Mouse (Mus musculus) macrophage (primary cell): ENCODE data around the gene Frmpd2. TPM values are rescaled to one million over a fixed set of nuclear protein-coding genes. Genes with fewer than 3 reads are reported as not detected.

Experiments
- H3K27ac ChIP-seq: fragments of 350-480 bp; formaldehyde crosslinking; 2 replicates; pipeline ENCODE4 v1.9.0; 2021
- H3K36me3 ChIP-seq: fragments of 350-480 bp; formaldehyde crosslinking; 2 replicates; pipeline ENCODE4 v1.9.0; 2021; ENCODE audit errors: inconsistent target
- H3K4me3 ChIP-seq: fragments of 350-480 bp; formaldehyde crosslinking; 2 replicates; pipeline ENCODE4 v1.9.0; 2021; ENCODE audit errors: inconsistent target
- H3K79me2 ChIP-seq: fragments of 350-480 bp; formaldehyde crosslinking; 2 replicates; pipeline ENCODE4 v1.9.0; 2021; ENCODE audit errors: inconsistent target
- WGBS: methylation state at CpG from one replicate; pipeline ENCODE4 v1.1.7; 2026; ENCODE audit warnings: inconsistent platforms; ENCODE audit not compliant: missing documents; 5-methylcytosine and 5-hydroxymethylcytosine counted together
- polyA plus RNA-seq: library from polyadenylated mRNA; stranded (reverse); fragments of 250-400 nt; gene quantifications from 3 replicates; pipeline ENCODE4 v1.2.4, GENCODE M21; 2018; ENCODE audit warnings: inconsistent platforms

Frmpd2 gene
- polyA plus RNA-seq, 1 experiment from 2014 or later = not detected

GRCm38 (mm10) chr14:33481991-33482390, 10.5 kb downstream of the Frmpd2 start:
- Histone ChIP-seq H3K27ac (no peak overlapping the region), H3K36me3 (no peaks in the 10 kb centered on the region), H3K4me3 (no peak overlapping the region), H3K79me2 (no peaks in the 10 kb centered on the region)
- 94% methylated on average over 3 of the region's 3 CpGs for WGBS

GRCm38 (mm10) chr14:33487805-33488550, 16.5 kb downstream of the Frmpd2 start:
- WGBS = 93% methylated on average over 15 of the region's 15 CpGs
- H3K27ac ChIP-seq = no peak overlapping the region
- H3K4me3 ChIP-seq = no peak overlapping the region
- H3K36me3 ChIP-seq = no peaks in the 10 kb centered on the region
- no peaks in the 10 kb centered on the region for H3K79me2 ChIP-seq

- H3K36me3 ChIP-seq = no peaks in the 10 kb centered on the region
- no peak overlapping the region for H3K27ac ChIP-seq
- no peak overlapping the region for H3K4me3 ChIP-seq
- H3K79me2 ChIP-seq = no peaks in the 10 kb centered on the region
- 90% methylated on average over 4 of the region's 4 CpGs for WGBS
Measured at GRCm38 (mm10) chr14:33495226-33495625, 23.7 kb downstream of the Frmpd2 start.

- Histone ChIP-seq H3K27ac (no peak overlapping the region), H3K36me3 (no peaks in the 10 kb centered on the region), H3K79me2 (no peaks in the 10 kb centered on the region), H3K4me3 (no peak overlapping the region)
- 93% methylated on average over 5 of the region's 5 CpGs for WGBS
Measured at GRCm38 (mm10) chr14:33497418-33497817, 25.9 kb downstream of the Frmpd2 start.

- Histone ChIP-seq H3K36me3 (no peaks in the 10 kb centered on the region), H3K79me2 (no peaks in the 10 kb centered on the region), H3K4me3 (no peak overlapping the region), H3K27ac (no peak overlapping the region)
- 76% methylated on average over 3 of the region's 3 CpGs for WGBS
Measured at GRCm38 (mm10) chr14:33498849-33499248, 27.4 kb downstream of the Frmpd2 start.

GRCm38 (mm10) chr14:33500631-33501030, 29.1 kb downstream of the Frmpd2 start:
- no peaks in the 10 kb centered on the region for H3K79me2 ChIP-seq
- no peaks in the 10 kb centered on the region for H3K36me3 ChIP-seq
- H3K27ac ChIP-seq = no peak overlapping the region
- 92% methylated on average over 10 of the region's 10 CpGs for WGBS
- H3K4me3 ChIP-seq = no peak overlapping the region

- Histone ChIP-seq H3K4me3 (no peak overlapping the region), H3K79me2 (no peaks in the 10 kb centered on the region), H3K27ac (no peak overlapping the region), H3K36me3 (no peaks in the 10 kb centered on the region)
- 95% methylated on average over 9 of the region's 9 CpGs for WGBS
Measured at GRCm38 (mm10) chr14:33503311-33503710, 31.8 kb downstream of the Frmpd2 start.

- H3K27ac ChIP-seq = no peak overlapping the region
- no peak overlapping the region for H3K4me3 ChIP-seq
- WGBS = 86% methylated on average over 4 of the region's 4 CpGs
- no peaks in the 10 kb centered on the region for H3K36me3 ChIP-seq
- H3K79me2 ChIP-seq = no peaks in the 10 kb centered on the region
Measured at GRCm38 (mm10) chr14:33506696-33507095, 35.2 kb downstream of the Frmpd2 start.

GRCm38 (mm10) chr14:33508660-33509059, 37.2 kb downstream of the Frmpd2 start:
- Histone ChIP-seq H3K4me3 (no peak overlapping the region), H3K36me3 (no peaks in the 10 kb centered on the region), H3K27ac (no peak overlapping the region), H3K79me2 (no peaks in the 10 kb centered on the region)
- WGBS = 92% methylated on average over 1 of the region's 1 CpGs

- H3K36me3 ChIP-seq = no peaks in the 10 kb centered on the region
- 50% methylated on average over 5 of the region's 5 CpGs for WGBS
- no peak overlapping the region for H3K4me3 ChIP-seq
- H3K27ac ChIP-seq = no peak overlapping the region
- H3K79me2 ChIP-seq = no peaks in the 10 kb centered on the region
Measured at GRCm38 (mm10) chr14:33513877-33514276, 42.4 kb downstream of the Frmpd2 start.

- no peak overlapping the region for H3K27ac ChIP-seq
- H3K4me3 ChIP-seq = no peak overlapping the region
- no peaks in the 10 kb centered on the region for H3K36me3 ChIP-seq
- 84% methylated on average over 6 of the region's 6 CpGs for WGBS
- H3K79me2 ChIP-seq = no peaks in the 10 kb centered on the region
Measured at GRCm38 (mm10) chr14:33514756-33515285, 43.3 kb downstream of the Frmpd2 start.

GRCm38 (mm10) chr14:33521538-33521937, 50.0 kb downstream of the Frmpd2 start:
- no peak overlapping the region for H3K27ac ChIP-seq
- no peaks in the 10 kb centered on the region for H3K36me3 ChIP-seq
- no peaks in the 10 kb centered on the region for H3K79me2 ChIP-seq
- WGBS = 3% methylated on average over 3 of the region's 3 CpGs
- no peak overlapping the region for H3K4me3 ChIP-seq

GRCm38 (mm10) chr14:33525272-33525983, 53.9 kb downstream of the Frmpd2 start:
- WGBS = 78% methylated on average over 12 of the region's 12 CpGs

GRCm38 (mm10) chr14:33526621-33527020, 55.1 kb downstream of the Frmpd2 start:
- 63% methylated on average over 2 of the region's 2 CpGs for WGBS
- Histone ChIP-seq H3K36me3 (no peaks in the 10 kb centered on the region), H3K27ac (no peak overlapping the region), H3K79me2 (no peaks in the 10 kb centered on the region), H3K4me3 (no peak overlapping the region)

More at GRCm38 (mm10) chr14:33525272-33525983, 53.9 kb downstream of the Frmpd2 start:
- Histone ChIP-seq H3K27ac (no peak overlapping the region), H3K4me3 (no peak overlapping the region), H3K79me2 (no peaks in the 10 kb centered on the region), H3K36me3 (no peaks in the 10 kb centered on the region)

- H3K27ac ChIP-seq = no peak overlapping the region
- H3K36me3 ChIP-seq = no peaks in the 10 kb centered on the region
- H3K79me2 ChIP-seq = no peaks in the 10 kb centered on the region
- H3K4me3 ChIP-seq = no peak overlapping the region
- 66% methylated on average over 3 of the region's 3 CpGs for WGBS
Measured at GRCm38 (mm10) chr14:33527938-33528337, 56.4 kb downstream of the Frmpd2 start.
